Mouse (Mus musculus): ENCODE measurements around the gene Fndc5. TPM values are rescaled to one million over a fixed set of nuclear protein-coding genes. Genes with fewer than 3 reads are reported as not detected.

Fndc5 gene
- total RNA-seq (2021): 10 to 100 TPM; 76.2 to 78.0 TPM

DNA sequence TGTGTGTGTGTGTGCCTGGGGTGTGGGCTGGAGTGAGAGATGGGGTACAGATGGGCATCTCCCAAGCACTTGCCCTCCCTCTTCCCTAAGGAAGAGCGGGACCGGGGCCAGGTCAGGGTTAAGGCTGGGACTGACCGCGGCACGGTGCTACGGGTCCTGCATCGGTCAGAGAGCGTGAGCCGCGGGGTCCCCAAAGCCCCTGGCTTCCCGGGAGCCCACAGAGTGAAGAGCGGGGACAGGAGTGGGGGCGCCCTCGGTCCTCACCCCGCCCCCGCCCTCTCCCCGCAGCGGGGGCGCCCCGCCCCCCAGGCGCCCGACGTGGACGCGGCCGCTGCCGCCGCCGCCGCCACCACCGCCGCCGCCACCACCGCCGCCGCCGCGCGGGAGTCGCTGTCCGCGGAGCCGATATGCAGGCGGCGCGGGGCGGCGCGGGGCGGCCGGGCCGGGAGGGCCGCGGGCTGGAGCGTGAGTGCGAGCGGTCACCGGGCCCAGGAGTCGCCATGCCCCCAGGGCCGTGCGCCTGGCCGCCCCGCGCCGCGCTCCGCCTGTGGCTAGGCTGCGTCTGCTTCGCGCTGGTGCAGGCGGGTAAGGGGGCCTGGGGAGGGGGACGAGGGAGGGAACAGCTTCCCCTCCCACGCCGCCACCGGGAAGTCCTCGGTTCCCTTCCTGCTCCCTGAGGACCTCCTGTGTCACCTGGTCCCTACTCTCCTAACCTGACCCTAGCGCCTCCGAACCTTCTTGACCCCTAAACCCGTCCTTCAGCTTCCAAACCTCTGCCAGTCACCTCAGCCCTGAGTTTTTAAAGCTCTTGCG, at the start of gene Fndc5:
Gene Fndc5 (plus strand): TSS at position 421 of the 813 bp plus-strand sequence.
- DNase-seq: no peak

DNA sequence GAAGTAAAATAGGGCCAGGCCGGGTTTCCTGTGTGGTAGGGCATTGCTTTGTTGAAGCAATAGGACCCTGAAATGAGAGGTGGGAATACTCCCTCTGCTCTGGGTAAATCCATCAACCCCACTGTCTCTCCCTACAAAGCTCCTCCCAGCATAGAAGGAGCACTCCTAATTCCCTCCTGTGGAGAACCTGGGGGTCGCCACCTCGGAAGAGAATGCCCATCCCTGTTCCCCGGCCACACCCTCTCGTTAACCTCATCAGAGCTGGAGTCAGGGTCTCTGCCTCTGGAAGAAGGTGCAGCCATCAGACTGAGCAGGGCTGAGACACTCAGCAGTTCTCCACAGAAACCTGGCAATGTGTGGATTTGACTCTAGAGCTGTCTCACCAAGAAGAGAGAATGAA, 48.9 kb upstream of the Fndc5 start:
- DNase-seq: no peak

DNA sequence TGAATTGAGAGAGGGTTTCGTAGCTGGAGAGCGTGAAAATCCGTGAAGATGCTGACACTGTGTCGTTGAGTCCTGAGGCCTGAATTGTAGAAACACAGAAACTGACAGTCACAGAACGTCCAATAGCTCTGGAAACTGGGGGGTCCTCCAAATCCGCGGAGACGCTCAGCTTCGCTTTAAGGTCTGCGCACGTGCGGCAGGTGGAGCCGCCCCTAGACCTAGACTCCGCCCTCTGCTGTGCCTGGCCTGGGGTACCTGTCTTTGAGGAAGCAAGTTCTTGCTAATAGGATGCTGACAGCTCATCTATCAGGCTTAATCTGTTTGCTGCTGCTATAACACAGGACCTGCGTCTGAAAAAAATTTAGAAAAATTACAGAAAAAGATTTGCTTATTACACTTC, 41.5 kb upstream of the Fndc5 start:
- no peak for DNase-seq

DNA sequence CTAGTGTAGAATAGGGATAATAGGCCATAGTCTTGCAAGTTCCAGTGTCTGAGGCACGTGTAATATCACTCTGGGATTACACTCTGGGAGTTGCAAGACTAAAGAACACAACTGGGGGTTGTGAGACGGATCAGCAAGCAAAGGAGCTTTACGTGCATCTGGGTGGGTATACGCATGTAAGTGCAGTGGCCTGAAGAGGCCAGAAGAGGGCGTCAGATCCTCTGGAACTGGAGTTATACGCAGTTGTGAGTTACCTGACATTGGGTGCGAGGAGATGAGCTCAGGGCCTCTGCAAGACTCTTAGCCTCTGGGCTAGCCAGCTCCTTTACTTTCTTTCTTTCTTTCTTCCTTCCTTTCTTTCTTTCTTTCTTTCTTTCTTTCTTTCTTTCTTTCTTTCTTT, 39.8 kb upstream of the Fndc5 start:
- DNase-seq: no peak

DNA sequence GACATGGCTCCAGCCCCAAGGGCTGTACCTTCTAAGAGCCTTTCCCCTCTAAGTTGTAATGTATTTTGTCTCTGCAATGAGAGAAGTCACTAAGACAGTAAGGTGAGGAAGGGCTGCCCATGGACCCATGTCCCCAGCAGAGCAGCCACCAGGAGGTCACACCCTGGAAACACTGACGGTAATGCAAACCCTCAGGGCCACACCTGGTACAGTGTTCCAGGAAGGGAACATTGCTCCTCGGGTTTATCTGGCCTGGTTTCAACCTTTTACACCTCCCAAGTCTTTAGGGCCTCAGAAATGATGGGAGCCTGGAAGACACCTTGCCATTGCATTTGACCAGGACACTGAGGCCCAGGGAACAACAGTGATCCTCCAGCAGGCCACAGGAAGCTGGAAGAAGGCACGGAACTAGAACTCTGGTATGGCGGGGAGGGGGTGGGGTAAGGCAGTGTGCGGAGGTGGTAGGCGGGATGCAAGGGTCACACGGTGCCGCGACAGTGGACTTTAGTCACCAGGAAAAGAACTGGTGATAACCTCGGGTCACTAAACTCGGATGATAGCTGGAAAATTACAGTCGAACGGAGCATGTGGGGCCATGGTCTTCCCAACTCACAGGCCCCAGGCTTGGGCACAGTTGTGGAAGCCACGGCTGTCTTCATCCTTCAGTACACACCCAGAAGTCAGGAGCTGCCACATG, 34.5 kb upstream of the Fndc5 start:
- DNase-seq: no peak

DNA sequence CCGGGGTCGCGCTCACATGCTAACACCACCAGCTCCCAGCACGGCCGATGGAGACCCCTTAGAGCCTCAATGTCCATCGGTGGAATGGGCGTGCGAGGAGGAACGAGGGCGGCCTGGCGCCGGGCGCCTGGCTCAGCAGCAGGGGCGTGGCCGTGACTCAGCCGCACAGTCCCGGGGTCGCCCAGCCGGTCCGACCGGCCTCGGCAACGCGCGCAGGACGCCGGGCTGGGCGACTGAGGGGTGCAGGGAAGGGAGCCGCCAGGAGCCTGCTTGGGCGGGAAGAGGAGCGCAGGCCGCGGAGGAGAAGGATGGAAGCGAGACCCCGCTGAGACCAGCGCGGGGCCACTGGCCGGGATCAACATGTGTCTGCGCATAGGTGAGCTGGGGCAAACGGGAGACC, 31.4 kb upstream of the Fndc5 start, which contains the start of gene Tmem54:
Gene Tmem54 (plus strand): TSS at position 193 of the 400 bp plus-strand sequence.
- no peak for DNase-seq

DNA sequence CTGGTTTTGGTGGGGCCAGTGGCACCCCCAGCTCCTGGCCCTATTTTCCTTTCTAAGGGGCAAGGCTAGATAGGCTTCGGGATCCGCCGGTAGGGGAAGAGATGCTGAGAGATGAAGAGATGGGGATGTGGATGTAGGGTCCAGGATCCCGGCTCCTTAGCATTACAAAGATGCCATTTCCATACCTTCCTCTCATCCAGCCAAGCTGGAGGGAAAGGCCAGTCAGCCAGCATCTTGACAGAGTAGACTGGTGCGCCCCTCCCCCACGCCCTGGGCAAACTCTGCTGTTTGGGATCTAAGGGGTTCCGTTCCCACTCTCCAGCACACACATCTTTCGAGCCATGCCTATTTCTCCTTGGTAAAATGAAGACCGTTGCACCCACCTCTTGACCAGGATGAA, 30.7 kb upstream of the Fndc5 start:
- no peak for DNase-seq

DNA sequence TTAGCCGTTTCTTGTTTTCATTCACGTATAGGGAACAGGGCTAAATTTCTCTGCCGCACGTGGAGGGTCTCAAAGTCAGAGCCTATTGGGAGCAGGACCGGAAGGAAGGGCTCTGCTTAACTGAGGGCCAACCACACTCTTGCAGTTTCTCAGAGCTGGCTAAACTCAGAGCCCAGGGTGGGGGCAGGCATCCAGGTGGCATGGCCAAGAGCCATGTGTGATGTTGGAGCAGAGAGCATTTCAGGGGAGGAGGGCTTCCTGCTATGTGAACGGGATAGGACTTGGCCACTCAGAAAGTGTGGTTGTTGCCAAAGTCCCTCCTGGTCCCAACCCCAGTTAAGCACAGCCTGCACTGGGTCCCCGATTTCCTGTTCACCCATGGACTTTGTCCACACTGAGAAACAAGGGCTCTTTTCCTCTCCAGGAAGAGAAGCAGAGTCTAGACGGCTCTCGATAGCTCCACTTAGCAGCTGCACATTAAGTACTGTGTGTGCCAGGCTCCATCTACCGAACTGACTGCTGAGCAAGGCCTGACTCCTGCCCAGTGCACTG, 29.4 kb upstream of the Fndc5 start:
- DNase-seq: no peak

DNA sequence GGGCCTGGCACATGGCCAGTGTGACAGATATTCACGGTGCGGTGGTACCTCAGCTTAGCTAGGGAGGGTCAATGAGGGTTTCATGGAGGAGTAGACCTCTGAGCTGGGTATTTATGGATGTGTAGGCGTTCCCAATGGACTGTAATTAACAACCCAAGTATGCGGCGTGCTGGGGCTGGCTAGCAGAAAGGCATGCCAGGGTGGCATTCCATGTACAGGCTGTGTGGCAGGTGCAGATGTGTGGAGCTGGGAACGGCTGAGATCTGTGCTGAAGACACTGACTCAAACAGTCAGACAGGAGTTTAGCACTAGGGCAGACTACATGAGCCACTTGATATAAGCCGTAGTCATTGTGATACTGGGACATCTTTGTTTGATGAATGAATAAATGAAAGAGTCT, 28.2 kb upstream of the Fndc5 start:
- no peak for DNase-seq

DNA sequence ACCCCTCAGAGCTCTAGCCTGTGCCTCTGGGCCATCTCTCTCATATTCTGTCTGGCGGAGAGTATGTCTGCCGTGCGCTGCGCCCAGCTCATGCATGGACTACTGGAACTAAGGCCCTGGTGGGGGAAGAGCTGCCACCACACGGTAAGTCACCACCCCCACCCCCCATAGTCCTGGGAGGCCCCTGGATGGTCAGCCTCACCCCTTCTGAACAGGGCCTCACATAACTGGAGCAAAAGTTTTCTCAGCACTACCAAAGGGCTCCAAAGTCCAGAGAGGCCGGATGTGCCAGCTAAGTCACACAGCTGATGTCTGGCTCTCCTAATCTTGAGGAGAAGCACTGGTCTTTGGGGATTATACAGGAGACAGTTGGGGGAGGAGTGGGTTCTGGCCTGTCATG, 26.0 kb upstream of the Fndc5 start:
- DNase-seq: no peak

DNA sequence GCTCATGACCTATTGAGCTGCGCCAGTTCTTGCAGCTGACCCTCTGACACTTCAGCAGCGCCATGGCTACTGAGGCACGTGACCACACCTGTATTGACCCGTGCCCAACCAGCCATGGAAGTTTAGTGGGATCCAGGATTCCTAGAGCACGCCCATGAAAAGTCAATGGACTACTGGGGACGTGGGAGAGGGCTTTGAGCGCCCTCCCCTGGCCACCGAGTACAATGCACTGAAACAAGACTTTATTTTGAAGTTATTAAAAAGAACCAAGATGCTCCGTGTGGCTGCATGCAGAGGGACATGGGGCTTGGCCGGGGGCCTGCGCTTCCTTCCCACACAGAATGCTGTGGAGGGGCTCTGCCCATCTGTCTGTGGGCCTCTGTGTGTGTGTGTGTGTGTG, 25.4 kb upstream of the Fndc5 start:
- no peak for DNase-seq

DNA sequence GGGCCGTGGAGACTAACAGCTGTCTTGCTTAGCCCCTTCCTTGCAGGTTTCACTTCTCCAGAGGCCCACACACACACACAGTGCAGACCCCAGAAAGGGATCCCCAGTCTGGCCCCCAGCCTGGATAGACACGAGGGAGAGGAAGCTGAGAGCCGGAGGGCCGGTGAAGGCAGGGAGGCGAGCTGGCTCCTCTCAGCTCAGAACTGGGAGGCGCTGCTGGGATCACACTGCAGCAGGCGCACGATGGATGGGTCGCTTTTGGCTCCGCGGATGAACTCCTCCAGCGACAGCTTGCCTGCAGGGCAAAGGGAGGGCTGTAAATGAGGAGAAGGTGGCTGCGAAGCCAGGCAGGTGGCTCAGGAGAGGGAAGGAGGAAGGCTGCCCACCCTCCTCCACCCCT, 24.6 kb upstream of the Fndc5 start:
- DNase-seq: no peak

DNA sequence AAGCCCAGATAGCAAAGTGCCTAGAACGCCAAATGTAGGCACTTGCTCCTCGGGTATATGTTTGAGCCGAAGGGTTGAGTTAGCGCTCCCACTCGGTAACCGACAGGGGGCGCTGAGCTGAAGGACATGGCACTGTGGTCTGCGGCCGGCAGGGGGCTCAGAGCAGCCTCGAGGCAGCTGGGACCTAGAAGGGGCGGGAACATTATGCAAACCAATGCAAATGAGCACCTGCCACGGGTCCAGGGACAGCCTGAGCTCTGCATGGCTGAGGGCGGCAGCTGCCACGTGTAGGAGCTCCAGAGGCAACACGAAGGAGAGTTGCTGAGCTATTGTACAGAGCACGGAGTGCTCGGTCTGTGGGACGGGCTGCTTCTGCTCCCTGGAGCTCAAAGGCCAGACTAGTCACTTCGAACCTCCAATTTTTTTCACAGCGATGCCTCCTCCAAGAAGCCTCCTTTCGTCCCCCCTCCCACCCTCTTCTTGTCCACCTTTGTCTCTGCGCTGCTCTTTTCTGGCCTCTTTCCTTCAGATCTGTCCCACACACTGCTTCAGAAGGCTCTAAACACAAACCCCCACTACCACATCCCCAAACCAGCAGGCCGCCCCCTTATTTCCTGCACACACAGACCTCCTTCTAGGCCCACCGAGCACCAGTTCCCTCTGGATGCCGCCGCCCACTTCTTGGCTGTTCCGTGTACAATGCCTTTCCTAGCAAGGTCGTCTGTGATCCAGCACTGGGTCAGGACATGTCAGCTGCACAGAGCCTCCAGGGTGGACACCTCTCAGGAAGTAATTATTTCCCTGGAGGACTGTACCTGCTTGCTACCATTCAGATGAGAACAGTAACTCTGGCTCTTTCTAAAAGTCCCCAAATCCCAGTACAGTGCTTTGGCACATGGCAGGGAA, 23.5 kb upstream of the Fndc5 start:
- peak; percentile 83 to 88 for DNase-seq

DNA sequence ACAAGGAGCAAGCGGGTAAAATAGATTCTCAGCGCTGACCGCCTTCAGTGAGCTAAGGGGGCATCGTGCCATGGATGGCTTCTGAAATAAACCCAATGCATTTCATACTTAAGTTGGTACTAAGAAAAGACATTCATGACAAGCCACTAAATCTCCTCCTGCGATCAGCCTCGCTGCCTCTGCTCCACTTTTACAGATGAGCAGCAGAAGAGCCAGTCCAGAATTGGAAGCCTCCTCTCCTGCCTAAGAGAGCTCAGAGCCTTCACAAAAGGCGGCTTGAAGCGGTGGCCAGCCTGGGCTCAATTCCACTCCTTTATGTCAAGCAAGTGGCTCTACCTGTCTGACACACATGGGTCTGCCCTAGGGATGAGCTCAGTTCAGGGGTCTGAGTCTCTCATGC, 20.1 kb upstream of the Fndc5 start:
- no peak for DNase-seq

DNA sequence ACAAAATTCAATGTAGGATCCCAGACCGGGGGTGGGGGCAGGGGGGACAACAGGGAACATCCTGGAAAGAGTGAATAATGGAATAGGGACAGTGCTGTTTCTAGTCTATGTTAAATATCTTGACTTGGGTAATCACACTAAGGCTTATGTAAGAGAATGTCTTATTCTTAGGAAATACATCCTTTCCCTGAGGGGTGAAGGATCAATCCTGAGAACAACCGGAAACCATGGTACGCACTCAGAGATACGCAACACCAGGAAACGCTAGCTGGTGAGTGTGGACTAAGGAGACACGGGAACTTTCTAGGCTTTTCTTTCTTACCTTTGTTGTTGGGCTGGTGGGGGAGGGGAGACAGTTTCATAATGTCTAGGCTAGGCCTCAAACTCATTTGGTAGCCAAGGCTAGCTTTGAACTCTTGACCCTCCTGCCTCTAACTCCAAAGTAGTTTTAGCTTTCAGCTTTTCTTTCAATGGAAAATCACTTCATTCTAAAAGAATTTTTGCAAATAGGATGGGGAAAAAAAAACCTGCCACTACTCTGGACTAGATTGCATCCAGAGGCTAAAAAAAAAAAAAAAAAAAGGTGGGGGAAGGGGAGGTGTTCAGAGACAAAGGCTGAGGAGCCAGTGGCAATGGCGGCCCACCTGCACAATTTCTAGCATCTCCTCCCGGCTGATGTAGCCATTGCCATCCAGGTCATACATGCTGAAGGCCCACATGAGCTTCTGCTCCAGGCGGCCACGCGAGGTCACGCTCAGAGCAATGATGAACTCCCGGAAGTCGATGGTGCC, 18.9 kb upstream of the Fndc5 start:
- DNase-seq: no peak

DNA sequence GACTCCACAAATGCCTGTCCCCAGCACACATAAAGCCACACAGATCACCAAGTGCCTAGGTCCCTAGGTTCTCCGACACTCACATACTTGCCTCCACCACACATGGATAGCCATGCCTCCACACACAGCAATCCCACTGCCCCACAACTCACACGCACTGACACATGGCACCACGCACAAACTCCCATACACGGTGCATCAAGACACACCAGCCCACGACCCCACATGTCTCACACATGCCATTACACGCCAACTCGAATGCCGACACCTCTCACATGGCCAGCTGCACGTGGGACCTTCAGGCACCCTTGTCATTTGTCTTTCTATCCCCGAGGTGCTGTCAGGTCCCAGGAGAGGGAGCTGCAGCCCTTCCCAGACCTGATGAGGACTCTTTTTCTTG, 17.1 kb upstream of the Fndc5 start:
- no peak for DNase-seq

DNA sequence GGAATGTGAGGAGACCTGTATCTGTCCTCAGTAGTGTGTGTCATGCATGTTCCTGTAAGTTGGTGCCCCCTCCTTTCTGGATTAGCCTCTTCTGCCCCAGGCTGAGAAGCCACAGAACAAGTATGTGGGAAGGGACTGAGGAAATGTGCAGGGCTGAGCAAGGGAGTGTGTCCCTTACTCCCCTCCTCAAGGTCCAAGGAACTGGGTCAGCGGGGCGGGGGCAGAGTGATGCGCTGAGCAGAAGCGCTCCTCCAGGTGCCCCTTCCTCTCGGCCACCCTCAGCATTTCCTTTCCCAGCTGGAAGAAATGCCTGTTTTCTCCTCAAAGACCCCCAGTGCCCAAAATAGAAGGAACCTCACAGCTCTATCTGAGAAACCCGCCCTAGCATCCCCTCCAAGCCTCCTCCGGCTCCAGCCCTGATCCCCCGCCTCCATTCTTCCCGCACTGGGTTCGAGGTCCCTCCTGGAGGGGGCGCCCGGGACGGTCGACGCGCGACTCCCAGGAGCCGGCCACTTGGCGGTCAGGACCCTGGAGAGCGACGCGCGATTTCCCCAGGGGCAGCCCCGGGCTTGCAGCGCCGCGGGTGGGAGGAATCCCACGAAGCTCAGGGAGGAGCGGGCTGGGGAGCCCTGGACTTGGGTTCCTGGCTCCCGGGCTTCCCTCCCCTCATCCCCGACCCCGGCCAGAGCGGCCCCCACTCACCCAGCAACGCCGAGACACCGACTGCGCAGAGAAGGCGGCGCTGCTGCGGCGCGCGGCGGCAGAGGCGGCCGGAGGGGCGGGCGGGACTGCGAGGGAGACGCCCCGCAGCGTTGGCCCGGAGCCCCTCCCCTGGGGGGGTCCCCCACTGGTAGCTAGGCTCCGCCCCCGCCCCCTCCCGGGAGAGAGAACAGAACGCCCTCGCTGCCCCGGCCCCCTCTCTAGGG, 16.0 kb upstream of the Fndc5 start:
- DNase-seq: peak; percentile 80

DNA sequence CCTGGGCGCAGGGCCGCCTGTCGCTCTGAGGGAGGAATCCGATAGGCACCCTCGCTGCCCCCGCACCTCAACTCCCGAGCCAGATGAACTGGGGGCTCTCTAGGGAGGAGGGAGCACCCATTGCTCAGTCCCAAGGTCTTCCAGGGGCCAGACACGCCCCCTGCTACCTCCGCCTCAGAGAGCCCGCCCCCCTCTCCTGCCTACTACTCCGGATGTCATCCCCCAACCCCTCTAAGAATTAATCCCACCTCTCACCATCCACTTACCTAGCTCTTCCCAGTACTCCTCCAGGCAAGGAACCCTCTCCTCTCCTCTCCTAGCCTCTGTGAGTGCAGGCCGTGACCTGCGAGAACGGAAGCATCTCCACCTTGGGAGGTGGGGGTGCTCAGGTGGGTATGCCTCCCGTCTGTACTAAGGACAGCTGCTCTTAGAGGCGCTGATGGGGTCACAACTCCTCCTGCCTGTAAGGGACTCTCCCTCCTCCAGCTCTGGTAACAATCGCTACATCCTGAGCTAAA, 15.2 kb upstream of the Fndc5 start, which contains the start of gene Hpca:
Gene Hpca (minus strand): TSS at position 468 of the 518 bp plus-strand sequence.
- DNase-seq: no peak

DNA sequence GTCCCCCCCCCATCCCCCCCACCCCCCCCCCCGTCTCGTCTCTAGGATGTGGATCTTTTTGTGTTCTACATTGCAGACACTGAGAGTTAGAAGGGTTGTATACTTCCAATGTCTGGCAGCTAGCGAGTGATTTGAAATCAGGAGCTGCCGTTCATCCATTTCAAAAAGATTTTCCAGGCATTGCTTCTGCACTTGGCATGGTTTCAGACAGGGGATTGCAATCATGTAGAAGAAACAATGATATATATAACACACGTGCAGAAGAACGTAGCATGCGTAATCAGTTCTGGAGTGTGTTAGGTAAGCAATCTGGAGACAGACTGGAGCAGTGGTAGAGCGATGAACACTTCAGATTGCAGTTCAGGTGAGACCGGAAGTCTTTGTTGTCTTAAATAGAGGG, 14.7 kb upstream of the Fndc5 start:
- DNase-seq: no peak

DNA sequence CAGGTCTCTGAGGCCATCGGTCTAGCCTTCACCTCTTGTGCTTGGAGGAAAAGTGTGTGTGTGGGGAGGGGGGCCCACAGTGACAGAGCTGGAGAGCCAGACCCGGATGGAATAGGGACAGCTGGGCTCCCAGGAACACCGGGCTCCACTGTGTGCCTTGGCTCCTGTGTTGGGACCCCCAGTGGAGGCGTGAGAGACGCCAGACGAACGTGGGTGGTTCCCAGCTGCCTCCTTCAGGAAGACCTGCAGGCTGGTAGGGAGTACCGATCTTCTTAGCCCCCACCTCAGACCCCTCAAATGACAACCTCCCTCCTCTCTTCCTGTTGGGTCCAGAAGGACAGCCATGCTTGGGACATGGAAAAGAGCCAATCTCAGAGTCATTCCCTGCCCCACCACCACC, 14.1 kb upstream of the Fndc5 start:
- peak in 1 of 2 experiments; percentile 81 for DNase-seq

All from layer of hippocampus, postnatal 36 days (tissue).